In genomic region chr12:87299037-87299656, GRCm38 (mm10) we compare ENCODE assay signal across 7 mouse cellular contexts. TPM values are rescaled to one million over a fixed set of nuclear protein-coding genes. Genes with fewer than 3 reads are reported as not detected.
DNase-seq lines count a peak whose midpoint lies in the region; ATAC-seq and TF ChIP-seq lines count a peak whose summit lies in the region.

No protein-coding gene starts in this region.

- H3K9ac ChIP-seq in forebrain, postnatal 0 days, result peak overlapping the region; percentile 69
- peak overlapping the region; percentile 60 for H3K9ac ChIP-seq in liver, embryonic 11.5 days (ENCODE audit: low read depth, low read length)

- peak overlapping the region; percentile 94 for H3K4me2 ChIP-seq in forebrain, postnatal 0 days (ENCODE audit: low read depth)
- peak overlapping the region; percentile 98 for H3K4me2 ChIP-seq in liver, embryonic 11.5 days

- no peak for DNase-seq in lung, adult 2 months
- DNase-seq in lung, postnatal 10 days, result no peak
- DNase-seq in cerebellum, adult 9-10 months, result peak; percentile 26
- DNase-seq in forebrain, postnatal 0 days, result peak; percentile 48
- no peak for DNase-seq in liver, embryonic 11.5 days (ENCODE audit: low spot score)
- DNase-seq in urinary bladder, postnatal 10 days (ENCODE audit: low spot score), result no peak

- no peaks in the 10 kb centered on the region for H3K36me3 ChIP-seq in forebrain, postnatal 0 days (ENCODE audit: insufficient read depth)
- no peaks in the 10 kb centered on the region for H3K36me3 ChIP-seq in liver, embryonic 11.5 days (ENCODE audit: control insufficient read depth, insufficient read depth, low read length)

- no peak for TF ChIP-seq POLR2A in lung, adult 2 months (IDR thresholded peaks at IDR 0.05; ENCODE audit: borderline replicate concordance, extremely low read depth, low read depth, low read length)
- no peak for TF ChIP-seq POLR2A in olfactory bulb, adult 2 months (IDR thresholded peaks at IDR 0.05; ENCODE audit: insufficient read depth, low read depth, low read length)

- WGBS in lung, adult 2 months, result 11% methylated on average over 29 of the region's 29 CpGs
- 12% methylated on average over 29 of the region's 29 CpGs for WGBS in forebrain, postnatal 0 days
- 11% methylated on average over 29 of the region's 29 CpGs for WGBS in liver, embryonic 11.5 days
- WGBS in olfactory bulb, adult 2 months, result 11% methylated on average over 29 of the region's 29 CpGs

- peaks cover 23% of the 10 kb centered on the region for H3K27me3 ChIP-seq in forebrain, postnatal 0 days (ENCODE audit: insufficient read depth, low read length)
- H3K27me3 ChIP-seq in liver, embryonic 11.5 days (replicated peaks; ENCODE audit: control insufficient read depth, insufficient read depth, low read length), result peaks cover 25% of the 10 kb centered on the region

- peaks cover 7% of the 10 kb centered on the region for H3K4me1 ChIP-seq in lung, adult 2 months (ENCODE audit: control insufficient read depth, insufficient read depth, low read length)
- H3K4me1 ChIP-seq in forebrain, postnatal 0 days (ENCODE audit: insufficient read depth), result no peaks in the 10 kb centered on the region
- 0 out of 2 replicates have a peak, but pooled peaks cover 2% of the 10 kb centered on the region for H3K4me1 ChIP-seq in liver, embryonic 11.5 days (replicated peaks; ENCODE audit: control insufficient read depth, insufficient read depth, low read length)
- peaks cover 14% of the 10 kb centered on the region for H3K4me1 ChIP-seq in olfactory bulb, adult 2 months (ENCODE audit: control insufficient read depth, insufficient read depth, low read length)

- ATAC-seq in forebrain, postnatal 0 days, result peak; percentile 66
- no peak; the same call in 1 of the 2 replicates for ATAC-seq in liver, embryonic 11.5 days (replicated peaks; ENCODE audit: low FRiP score)

- H3K27ac ChIP-seq in forebrain, postnatal 0 days (ENCODE audit: low read depth, low read length), result no peak overlapping the region
- H3K27ac ChIP-seq in liver, embryonic 11.5 days (ENCODE audit: low read depth, low read length), result no peak overlapping the region
- H3K27ac ChIP-seq in olfactory bulb, adult 2 months (ENCODE audit: insufficient read depth, low read depth, low read length), result no peak overlapping the region

- peak overlapping the region; percentile 63 for H3K4me3 ChIP-seq in lung, adult 2 months (replicated peaks; ENCODE audit: extremely low read depth, low read depth, low read length)
- H3K4me3 ChIP-seq in forebrain, postnatal 0 days (ENCODE audit: low read depth, low read length), result peak overlapping the region; percentile 68
- H3K4me3 ChIP-seq in liver, embryonic 11.5 days (ENCODE audit: low read depth, low read length), result peak overlapping the region; percentile 68
- H3K4me3 ChIP-seq in olfactory bulb, adult 2 months (ENCODE audit: insufficient read depth, low read depth, low read length), result peak overlapping the region; percentile 51

- no peaks in the 10 kb centered on the region for H3K9me3 ChIP-seq in forebrain, postnatal 0 days (ENCODE audit: low read length)
- no peaks in the 10 kb centered on the region for H3K9me3 ChIP-seq in liver, embryonic 11.5 days (ENCODE audit: control insufficient read depth, low read length)

- no peak for TF ChIP-seq CTCF in lung, adult 2 months (IDR thresholded peaks at IDR 0.05; ENCODE audit: insufficient read depth, low read length)
- peak; percentile 31 for TF ChIP-seq CTCF in forebrain, postnatal 0 days (IDR thresholded peaks at IDR 0.05; ENCODE audit: low read depth)
- no peak for TF ChIP-seq CTCF in olfactory bulb, adult 2 months (IDR thresholded peaks at IDR 0.05; ENCODE audit: insufficient read depth, low read depth, low read length)

RNA-seq across cellular contexts. Expression of gene Ism2, which starts 0.4 kb away (rescaled TPM):
- polyA plus RNA-seq in lung, adult 2 months (2012; rRNA removed), result 0.38 and 0.56 TPM in 2 replicates
- 0.69 and 1.1 TPM in 2 replicates for total RNA-seq in forebrain, postnatal 0 days (2014; rRNA removed)
- polyA plus RNA-seq in forebrain, postnatal 0 days (2015; fragmentation: Nextera tagmentation; extraction: Ambion mirVana), result 0.88 and 1.8 TPM in 2 replicates
- polyA plus RNA-seq in liver, embryonic 11.5 days (2014; fragmentation: Nextera tagmentation; extraction: Ambion mirVana), result 0.23 and 0.38 TPM in 2 replicates
- polyA plus RNA-seq in olfactory bulb, adult 2 months (2012; ENCODE audit: insufficient read depth, insufficient read length, low replicate concordance, missing spikeins), result not detected in 2 replicates

RNA-seq across cellular contexts. Expression of gene Ahsa1, which starts 32.9 kb away (rescaled TPM):
- polyA plus RNA-seq in lung, adult 2 months (2012; rRNA removed), result 46.6 and 53.5 TPM in 2 replicates
- total RNA-seq in forebrain, postnatal 0 days (2014; rRNA removed), result 137 and 184 TPM in 2 replicates
- 171 and 187 TPM in 2 replicates for polyA plus RNA-seq in forebrain, postnatal 0 days (2015; fragmentation: Nextera tagmentation; extraction: Ambion mirVana)
- 296 and 310 TPM in 2 replicates for polyA plus RNA-seq in liver, embryonic 11.5 days (2014; fragmentation: Nextera tagmentation; extraction: Ambion mirVana)
- not detected in 2 replicates for polyA plus RNA-seq in olfactory bulb, adult 2 months (2012; ENCODE audit: insufficient read depth, insufficient read length, low replicate concordance, missing spikeins)

RNA-seq across cellular contexts. Expression of gene Vipas39, which starts 33.1 kb away (rescaled TPM):
- polyA plus RNA-seq in lung, adult 2 months (2012; rRNA removed), result 17.1 and 23.3 TPM in 2 replicates
- 77.6 and 79.4 TPM in 2 replicates for total RNA-seq in forebrain, postnatal 0 days (2014; rRNA removed)
- 54.6 and 57.7 TPM in 2 replicates for polyA plus RNA-seq in forebrain, postnatal 0 days (2015; fragmentation: Nextera tagmentation; extraction: Ambion mirVana)
- polyA plus RNA-seq in liver, embryonic 11.5 days (2014; fragmentation: Nextera tagmentation; extraction: Ambion mirVana), result 23.8 and 26.5 TPM in 2 replicates
- polyA plus RNA-seq in olfactory bulb, adult 2 months (2012; ENCODE audit: insufficient read depth, insufficient read length, low replicate concordance, missing spikeins), result not detected in 2 replicates

Comparison
In these comparisons a context has a peak if more than half of its experiments do, and no peak if none do; other contexts are left out.
1. DNase-seq: peak in cerebellum, adult 9-10 months (single experiment) and forebrain, postnatal 0 days (single experiment); none in lung, adult 2 months (single experiment), lung, postnatal 10 days (single experiment), liver, embryonic 11.5 days (single experiment) and urinary bladder, postnatal 10 days (single experiment).
2. Peak in every context shown above with its lines, with median percentiles within 50 percentile points of each other: H3K4me3 ChIP-seq.